Mouse (Mus musculus) ES-E14 (cell line): Measurements from ENCODE around the gene Iqch. TPM values are rescaled to one million over a fixed set of nuclear protein-coding genes. Genes with fewer than 3 reads are reported as not detected.

Experiments
- DNase-seq: peaks from one replicate; pipeline ENCODE4 v3.0.0-alpha.2; 2013; ENCODE audit warnings: low read depth, low spot score
- H3K27ac ChIP-seq: 2 replicates; pipeline ENCODE4 v1.5.1; 2012; ENCODE audit warnings: low read depth, mild to moderate bottlenecking, low read length, moderate library complexity, mixed read lengths; ENCODE audit not compliant: poor library complexity, insufficient read depth, severe bottlenecking
- H3K36me3 ChIP-seq: 2 replicates; pipeline ENCODE4 v1.6.1; 2012; ENCODE audit warnings: mild to moderate bottlenecking, low read length, moderate library complexity, mixed read lengths; ENCODE audit not compliant: control insufficient read depth, poor library complexity, insufficient read depth, severe bottlenecking
- H3K4me1 ChIP-seq, 2 experiments: fragments of 150-350 bp in 1 of 2; sonication (generic) in 1 of 2; 2 replicates each; pipeline ENCODE4 v1.6.1; 2012; ENCODE audit warnings: low read length in 2 of 2, mild to moderate bottlenecking in 1 of 2, mixed read lengths in 1 of 2; ENCODE audit not compliant: control insufficient read depth in 2 of 2, insufficient read depth in 2 of 2, poor library complexity in 1 of 2
- H3K4me3 ChIP-seq, 2 experiments: fragments of 150-350 bp in 1 of 2; sonication (generic) in 1 of 2; 2 replicates each; pipeline ENCODE4 v1.5.1; 2012; ENCODE audit warnings: low read length in 2 of 2, low read depth in 1 of 2, mild to moderate bottlenecking in 1 of 2, mixed read lengths in 1 of 2; ENCODE audit not compliant: insufficient read depth in 1 of 2, poor library complexity in 1 of 2, severe bottlenecking in 1 of 2
- H3K9ac ChIP-seq: 2 replicates; pipeline ENCODE4 v1.6.1; 2012; ENCODE audit warnings: low read depth, mild to moderate bottlenecking, low read length, mixed read lengths; ENCODE audit not compliant: poor library complexity, insufficient read depth, severe bottlenecking
- H3K9me3 ChIP-seq: fragments of 150-350 bp; sonication (generic); 2 replicates; pipeline ENCODE4 v1.6.1; 2012; ENCODE audit warnings: low read depth, mild to moderate bottlenecking, low read length; ENCODE audit not compliant: control insufficient read depth, insufficient read depth
- CHD2 ChIP-seq: IDR thresholded peaks from 2 replicates; pipeline ENCODE4 v1.6.1; 2014; ENCODE audit warnings: mild to moderate bottlenecking, low read depth, low read length, inconsistent platforms
- HCFC1 ChIP-seq: IDR thresholded peaks from 2 replicates; pipeline ENCODE4 v1.6.1; 2012; ENCODE audit warnings: low read length, inconsistent platforms, borderline replicate concordance; ENCODE audit not compliant: insufficient read depth
- MAFK ChIP-seq: IDR thresholded peaks from 2 replicates; pipeline ENCODE4 v1.6.1; 2014; ENCODE audit warnings: mild to moderate bottlenecking, low read depth, low read length, inconsistent platforms; ENCODE audit not compliant: insufficient read depth
- ZC3H11A ChIP-seq: IDR thresholded peaks from 2 replicates; pipeline ENCODE4 v1.6.1; 2012; ENCODE audit warnings: low read depth, mild to moderate bottlenecking, inconsistent platforms, low read length, borderline replicate concordance
- ZNF384 ChIP-seq: IDR thresholded peaks from 2 replicates; pipeline ENCODE4 v1.6.1; 2012; ENCODE audit warnings: low read depth, low read length, inconsistent platforms
- in situ Hi-C, 2 experiments: fragments of 600-800 bp; cut with MboI; formaldehyde crosslinking; loops; one replicate each; pipeline ENCODE4 v1.15.1; 2025; ENCODE audit warnings: low sequenced_read_pairs in 2 of 2, inconsistent platforms in 1 of 2; ENCODE audit not compliant: unreplicated experiment in 2 of 2
- total RNA-seq: library from RNA; depleted of rRNA; stranded (reverse); fragments of 300-350 nt; gene quantifications from 2 replicates; pipeline ENCODE4 v1.2.3, GENCODE M21; 2012

Iqch gene
- total RNA-seq, 1 experiment: 0.18 TPM

GRCm38 (mm10) chr9:63571895-63572294 is 30.4 kb downstream of the Iqch start:
- no peak overlapping the region for H3K4me3 ChIP-seq
- TF ChIP-seq MAFK (no peak), CHD2 (no peak), HCFC1 (no peak), ZC3H11A (no peak), ZNF384 (no peak)
- no peak overlapping the region for H3K27ac ChIP-seq
- in situ Hi-C loops: no loop called here
- no peak overlapping the region for H3K9ac ChIP-seq
- DNase-seq: no peak
- H3K36me3 ChIP-seq: no peaks in the 10 kb centered on the region
- no peaks in the 10 kb centered on the region for H3K4me1 ChIP-seq
- H3K9me3 ChIP-seq: no peaks in the 10 kb centered on the region

- Histone ChIP-seq H3K9me3 (no peaks in the 10 kb centered on the region), H3K36me3 (no peaks in the 10 kb centered on the region), H3K4me1 (no peaks in the 10 kb centered on the region), H3K27ac (no peak overlapping the region), H3K9ac (no peak overlapping the region), H3K4me3 (no peak overlapping the region)
- TF ChIP-seq ZC3H11A (no peak), ZNF384 (no peak), HCFC1 (no peak), MAFK (no peak), CHD2 (no peak)
- no peak for DNase-seq
- in situ Hi-C loops: no loop called here
Measured at GRCm38 (mm10) chr9:63568808-63569207, 33.5 kb downstream of the Iqch start.

- Histone ChIP-seq H3K4me3 (no peak overlapping the region), H3K27ac (no peak overlapping the region), H3K36me3 (no peaks in the 10 kb centered on the region), H3K9ac (no peak overlapping the region), H3K9me3 (no peaks in the 10 kb centered on the region), H3K4me1 (no peaks in the 10 kb centered on the region)
- no peak for DNase-seq
- in situ Hi-C loops: no loop called here
- TF ChIP-seq HCFC1: no peak
- TF ChIP-seq MAFK: no peak
- TF ChIP-seq ZC3H11A: no peak
- TF ChIP-seq ZNF384: no peak
- TF ChIP-seq CHD2: no peak
Measured at GRCm38 (mm10) chr9:63568314-63568713, 34.0 kb downstream of the Iqch start.

GRCm38 (mm10) chr9:63563436-63563835 is 38.9 kb downstream of the Iqch start:
- H3K9me3 ChIP-seq: no peaks in the 10 kb centered on the region
- DNase-seq: no peak

GRCm38 (mm10) chr9:63561931-63562330 is 40.4 kb downstream of the Iqch start:
- no peak for DNase-seq
- H3K4me3 ChIP-seq: no peak overlapping the region
- no peaks in the 10 kb centered on the region for H3K4me1 ChIP-seq
- H3K9ac ChIP-seq: no peak overlapping the region
- in situ Hi-C loops: no loop called here
- no peak overlapping the region for H3K27ac ChIP-seq
- no peaks in the 10 kb centered on the region for H3K9me3 ChIP-seq
- TF ChIP-seq HCFC1 (no peak), MAFK (no peak), ZC3H11A (no peak), ZNF384 (no peak), CHD2 (no peak)
- no peaks in the 10 kb centered on the region for H3K36me3 ChIP-seq

More at GRCm38 (mm10) chr9:63563436-63563835, 38.9 kb downstream of the Iqch start:
- Histone ChIP-seq H3K4me1 (no peaks in the 10 kb centered on the region), H3K36me3 (no peaks in the 10 kb centered on the region), H3K27ac (no peak overlapping the region), H3K4me3 (no peak overlapping the region), H3K9ac (no peak overlapping the region)
- TF ChIP-seq HCFC1: no peak
- TF ChIP-seq CHD2: no peak
- no peak for TF ChIP-seq ZC3H11A
- TF ChIP-seq ZNF384: no peak
- no peak for TF ChIP-seq MAFK
- in situ Hi-C loops: no loop called here
